Mouse (Mus musculus) left cerebral cortex, adult 11 months (tissue): ENCODE measurements around the gene Adamts20.
"Not testable (repeated sequence)": the region's sequence is repeated elsewhere in the genome, so short reads cannot be mapped to it uniquely, and the experiment has no call there.

Experiments used
- DNase-seq: peaks from one replicate; pipeline ENCODE4 v3.0.0; 2022; ENCODE audit warnings: low spot score

Adamts20 gene

DNA sequence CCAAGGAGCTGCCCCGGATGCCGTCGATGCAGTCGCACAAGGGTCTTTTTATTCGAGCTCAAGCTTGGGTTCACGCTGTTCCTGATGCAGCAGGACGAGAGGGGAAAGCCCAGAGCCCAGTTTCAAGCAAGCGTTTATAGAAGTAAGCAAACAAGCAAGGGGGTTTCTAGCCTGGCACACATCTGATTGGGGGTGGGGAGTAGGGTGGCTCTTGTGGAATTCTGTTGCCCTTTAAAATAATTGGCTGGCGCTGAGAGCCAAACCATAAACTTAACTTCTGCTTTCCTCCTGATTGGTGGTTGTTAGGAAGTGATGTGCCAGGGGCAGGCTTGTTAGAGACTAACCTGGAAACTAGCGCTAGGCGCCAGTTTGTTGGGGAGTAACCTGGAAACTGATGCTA is at the start of gene Adamts20:
Gene Adamts20, minus strand, starts transcription at position 101 of the 400 bp plus-strand sequence.
- DNase-seq = no peak

DNA sequence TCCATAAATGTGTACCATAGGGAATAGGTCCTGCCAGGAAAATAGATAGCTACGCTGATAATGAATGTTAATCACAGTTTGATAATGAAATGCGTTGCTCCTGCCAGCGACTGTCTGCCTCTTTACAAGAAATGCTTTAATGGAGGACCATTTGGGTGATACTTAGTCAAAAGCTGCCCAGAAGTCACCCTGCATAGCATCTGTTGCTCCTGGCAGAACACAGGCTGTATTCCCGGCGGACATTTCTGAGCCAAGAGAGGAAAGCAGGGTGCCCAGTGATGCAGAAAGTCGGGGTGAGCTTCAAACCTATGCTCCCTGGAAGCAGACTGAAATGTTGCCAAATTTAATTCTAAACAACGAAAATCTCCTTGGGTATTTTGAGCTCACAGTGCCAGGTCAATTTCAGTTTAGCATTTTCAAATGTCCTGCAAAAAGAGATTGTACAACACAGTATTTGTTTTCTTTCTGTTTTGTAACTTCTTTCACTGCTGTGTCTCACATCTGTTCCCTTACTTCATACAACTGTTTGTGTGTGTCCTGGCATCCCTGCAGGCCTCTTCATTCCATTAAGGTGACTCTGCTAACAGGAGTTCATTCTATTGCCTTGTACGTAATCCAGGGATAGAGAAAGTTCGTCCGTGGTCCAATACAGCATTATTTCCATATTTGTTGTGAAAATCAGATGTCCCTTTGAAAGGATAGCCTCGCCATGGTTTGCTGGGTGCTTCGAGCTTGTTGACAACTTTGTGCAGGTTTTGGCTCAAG is 38.4 kb upstream of the Adamts20 start:
- DNase-seq = no peak

DNA sequence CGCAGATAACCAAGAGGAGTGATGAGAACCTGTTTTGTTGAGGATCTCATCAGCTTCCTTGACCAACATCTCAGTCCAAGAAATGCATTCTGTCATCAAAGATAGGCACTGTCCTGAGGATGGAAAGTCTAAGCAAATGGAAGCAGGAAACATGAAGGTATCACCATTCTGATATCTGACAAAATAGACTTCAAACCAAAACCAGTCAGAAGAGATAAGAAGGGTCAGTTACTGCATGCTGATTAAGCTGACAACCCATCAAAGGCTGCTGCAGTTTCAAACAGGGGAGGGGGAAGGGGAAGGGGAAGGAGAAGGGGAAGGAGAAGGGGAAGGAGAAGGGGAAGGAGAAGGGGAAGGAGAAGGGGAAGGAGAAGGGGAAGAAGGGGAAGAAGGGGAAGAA is 34.0 kb upstream of the Adamts20 start:
- no peak for DNase-seq

DNA sequence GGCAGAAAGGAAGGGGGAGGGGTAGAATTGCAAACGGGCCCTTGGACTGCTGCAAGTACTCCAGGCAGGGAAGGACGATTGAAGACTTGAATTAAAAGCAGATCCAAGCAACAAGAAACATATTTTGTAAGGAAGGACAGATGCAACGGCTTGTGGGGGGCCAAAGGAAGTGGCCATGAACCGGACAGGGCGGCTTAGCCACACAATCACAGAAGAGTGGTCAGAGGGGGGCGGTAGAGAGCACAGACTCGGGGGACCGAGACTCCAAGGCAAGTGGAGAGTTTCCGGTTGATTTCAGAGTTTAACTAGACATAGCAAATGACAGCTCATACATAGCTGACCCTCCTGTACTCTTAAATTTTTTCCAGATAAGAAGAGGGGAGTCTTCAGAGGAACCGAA is 30.7 kb upstream of the Adamts20 start:
- no peak for DNase-seq

DNA sequence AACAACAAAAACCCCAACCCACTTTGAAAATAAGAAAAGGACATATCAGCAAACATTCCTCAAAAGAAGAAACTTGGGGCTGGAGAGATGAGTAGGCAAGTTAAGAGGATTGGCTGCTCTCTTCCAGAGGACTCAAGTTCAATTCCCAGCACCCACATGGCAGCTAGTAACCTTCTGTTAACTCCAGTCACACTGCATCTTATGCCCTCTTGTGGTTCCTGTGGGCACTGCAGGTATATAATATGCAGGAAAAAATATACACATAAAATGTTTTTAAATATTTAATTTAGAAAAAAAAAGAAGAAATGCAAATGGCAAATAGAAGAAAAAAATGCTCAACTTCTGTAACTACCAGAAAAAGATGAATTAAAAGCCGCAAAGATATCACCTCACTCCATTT is 29.2 kb upstream of the Adamts20 start:
- no peak for DNase-seq

DNA sequence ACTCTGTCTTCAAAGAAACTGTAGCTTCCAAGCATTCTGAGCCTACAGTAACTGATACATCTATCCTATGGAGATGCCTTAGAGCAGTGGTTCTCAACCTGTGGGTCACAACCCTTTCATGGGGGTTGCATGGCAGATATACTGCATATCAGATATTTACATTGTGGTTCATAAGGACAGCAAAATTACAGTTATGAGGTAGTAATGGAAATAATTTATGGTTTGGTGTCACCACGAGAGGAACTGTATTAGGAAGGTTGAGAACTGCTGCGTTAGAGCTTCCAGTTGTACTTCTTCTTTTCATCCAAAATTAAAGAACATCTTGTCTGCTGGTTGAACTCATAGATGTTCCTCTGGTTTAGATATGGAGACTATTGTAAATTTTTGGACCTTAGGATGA is 24.2 kb upstream of the Adamts20 start:
- DNase-seq = no peak

DNA sequence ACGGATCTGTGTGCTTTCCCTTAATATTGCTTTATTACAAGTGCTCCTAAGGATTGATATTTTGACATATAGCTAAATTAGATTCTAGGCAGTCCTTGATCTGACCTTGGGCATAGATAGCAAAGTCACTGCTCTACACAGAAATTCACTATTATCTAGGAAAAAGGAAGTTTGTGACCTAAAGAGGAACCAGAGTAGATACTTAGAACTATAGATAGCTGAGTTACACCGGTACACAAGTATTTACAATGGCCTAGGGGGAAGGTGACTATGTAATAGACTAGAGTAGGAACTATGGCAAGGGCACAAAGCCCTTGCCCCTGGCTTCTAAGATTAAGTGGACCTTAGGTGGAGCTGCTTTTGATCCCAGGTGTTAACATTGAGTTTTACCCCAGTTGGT is 22.8 kb upstream of the Adamts20 start:
- not testable (repeated sequence) for DNase-seq

DNA sequence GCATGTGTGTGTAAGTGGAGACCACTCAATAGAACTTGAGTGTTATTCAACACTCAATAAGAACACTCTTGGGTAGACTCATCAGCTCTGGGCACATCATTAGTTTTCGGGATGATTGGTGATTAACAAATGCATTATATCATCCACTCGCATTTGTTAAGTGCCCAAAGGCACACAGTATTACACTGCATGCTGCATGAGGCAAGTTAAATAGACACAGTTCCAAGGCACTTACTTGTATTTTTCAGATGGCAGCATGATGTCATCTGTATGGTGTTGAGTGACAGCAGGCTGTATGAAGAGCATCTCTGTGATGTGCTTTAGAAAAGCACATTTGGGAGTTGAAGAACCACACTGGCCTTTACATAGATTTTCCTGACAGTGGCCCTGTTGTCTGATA is 17.3 kb upstream of the Adamts20 start:
- no peak for DNase-seq

DNA sequence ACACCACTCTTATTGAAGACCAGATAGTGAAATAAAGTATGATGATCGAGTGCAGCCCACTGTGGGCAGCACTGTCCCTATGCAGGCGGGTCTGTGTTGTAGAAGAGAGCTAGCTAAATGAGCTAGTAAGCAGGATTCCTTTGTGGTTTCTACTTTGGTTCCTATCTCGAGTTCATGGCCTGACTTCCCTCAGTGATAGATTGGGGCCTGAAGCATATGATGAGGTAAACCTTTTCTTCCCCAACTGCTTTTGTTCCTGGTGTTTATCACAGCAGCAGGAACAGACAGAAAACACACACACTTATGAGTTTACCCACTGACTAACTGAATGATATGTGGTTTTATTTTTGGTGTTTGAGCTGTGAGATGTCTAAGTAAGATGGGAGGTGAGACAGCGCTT is 15.6 kb upstream of the Adamts20 start:
- no peak for DNase-seq

DNA sequence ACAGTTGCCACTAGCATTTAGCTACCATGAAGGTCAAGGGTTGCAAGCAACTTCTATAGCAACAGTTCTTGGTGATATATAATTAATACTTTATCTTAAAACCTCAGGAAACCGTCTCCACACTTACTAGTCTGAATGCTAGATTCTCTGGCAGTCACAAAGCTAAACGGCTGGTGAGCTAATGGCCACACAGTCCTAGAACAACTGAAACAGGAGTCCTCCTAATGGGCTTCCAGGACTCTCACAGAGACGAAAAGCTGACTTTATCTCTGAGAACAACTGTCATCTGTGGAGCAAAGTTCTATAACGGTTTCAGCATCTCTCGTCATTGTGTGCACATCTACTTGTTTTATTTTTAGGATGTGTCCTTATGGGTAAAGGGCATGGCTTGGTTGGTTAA is 15.0 kb upstream of the Adamts20 start:
- no peak for DNase-seq

DNA sequence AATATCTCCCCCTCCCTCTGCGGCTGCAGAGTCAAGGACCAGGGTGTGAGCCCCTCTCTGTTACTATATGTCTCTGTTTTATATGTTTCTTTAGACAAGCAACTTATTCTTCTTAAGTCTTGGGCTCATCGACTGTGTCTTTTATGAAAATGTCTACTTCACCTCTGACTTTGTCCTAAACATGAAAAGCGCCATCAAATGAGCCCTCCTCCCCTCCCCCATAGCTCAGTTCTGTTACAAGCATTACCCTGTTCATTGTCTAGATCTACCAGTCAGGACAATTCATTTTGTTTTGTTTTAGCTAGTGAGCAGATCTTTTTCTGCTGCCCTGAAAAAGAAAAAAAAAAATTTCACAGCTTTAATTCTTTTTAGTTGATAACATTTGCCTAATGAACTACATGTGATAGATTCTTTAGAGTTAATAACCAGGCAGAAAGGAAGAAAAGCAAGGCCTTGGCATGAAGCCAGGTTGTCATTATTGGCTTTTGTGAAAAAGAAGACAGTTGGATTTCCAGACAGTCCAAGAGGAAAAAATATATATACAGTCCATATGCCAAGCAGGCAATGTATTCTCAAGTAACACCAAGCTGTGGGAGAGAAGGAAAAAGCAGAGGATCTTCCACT is 14.4 kb upstream of the Adamts20 start:
- no peak for DNase-seq

DNA sequence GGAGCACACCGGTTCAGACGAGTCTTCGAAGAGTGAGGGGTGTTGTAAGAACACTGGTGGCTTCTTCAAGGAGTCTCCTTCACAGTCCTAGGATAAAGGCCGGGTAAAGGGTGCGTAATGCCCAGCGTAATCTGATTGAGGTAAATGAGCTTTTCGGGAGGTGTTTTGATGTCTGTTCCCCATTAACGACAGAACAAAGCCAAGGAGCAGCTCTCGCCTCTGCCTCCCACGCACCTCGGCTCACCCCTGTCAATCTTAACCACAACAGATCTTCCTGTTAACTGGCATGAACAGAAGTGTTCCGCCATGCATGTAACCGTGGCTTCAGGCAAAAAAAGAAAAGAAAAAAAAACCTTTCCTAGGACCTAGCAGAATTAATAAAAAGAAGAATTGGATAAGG is 13.5 kb upstream of the Adamts20 start:
- DNase-seq = no peak

DNA sequence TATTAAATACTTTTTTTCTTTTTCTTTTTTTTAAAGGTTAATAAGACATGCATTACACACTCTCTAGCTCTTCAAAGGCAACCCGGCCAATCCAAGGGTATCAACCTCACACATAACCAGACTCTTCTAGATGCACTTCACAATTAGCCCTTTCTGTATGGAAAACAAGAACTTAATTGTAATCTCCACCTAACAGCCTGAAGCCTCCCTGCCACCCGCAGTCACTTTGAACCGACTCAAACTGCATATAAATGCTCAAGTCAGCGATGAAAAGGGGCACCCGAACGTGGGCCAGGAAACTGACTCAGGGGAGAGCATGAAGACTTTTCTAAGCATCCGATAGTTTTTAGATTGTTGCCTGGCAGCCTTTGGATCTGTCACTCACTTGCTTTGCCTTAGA is 12.1 kb upstream of the Adamts20 start:
- no peak for DNase-seq

DNA sequence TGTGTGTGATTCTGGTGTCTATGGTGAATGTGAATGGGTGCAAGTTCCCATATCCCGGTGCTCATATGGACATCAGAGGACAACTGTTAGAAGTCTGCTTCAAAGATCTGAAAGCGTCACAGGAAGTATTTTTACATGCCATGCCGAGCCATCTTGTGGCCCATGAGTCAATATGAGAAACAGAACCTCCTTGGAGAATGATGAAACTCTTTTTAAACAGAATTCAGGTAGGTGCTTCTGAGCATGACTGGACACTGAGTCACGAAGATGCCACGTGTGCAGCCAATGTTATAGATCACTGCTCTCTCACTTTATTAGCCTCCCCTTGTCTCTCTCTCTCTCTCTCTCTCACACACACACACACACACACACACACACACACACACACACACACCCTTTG is 10.8 kb upstream of the Adamts20 start:
- DNase-seq = no peak

DNA sequence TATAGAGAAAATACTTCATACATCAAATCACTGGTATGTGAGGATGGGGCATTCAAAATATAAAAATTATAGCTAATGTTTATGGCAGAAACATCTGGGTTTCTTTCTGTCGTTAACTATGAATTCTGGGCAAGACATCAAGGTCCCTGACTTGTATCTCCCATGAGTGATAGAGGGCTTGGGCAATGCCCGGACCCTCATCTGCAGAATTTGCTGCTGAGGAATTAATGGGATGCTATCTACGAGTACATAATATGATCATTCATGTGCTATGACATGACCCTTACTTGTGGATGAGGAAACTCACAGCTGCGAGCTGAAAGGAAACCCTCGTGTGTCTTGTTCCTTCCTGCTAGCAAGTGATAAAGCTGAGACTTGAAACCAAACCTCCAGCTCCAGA is 5.1 kb upstream of the Adamts20 start:
- DNase-seq = no peak

DNA sequence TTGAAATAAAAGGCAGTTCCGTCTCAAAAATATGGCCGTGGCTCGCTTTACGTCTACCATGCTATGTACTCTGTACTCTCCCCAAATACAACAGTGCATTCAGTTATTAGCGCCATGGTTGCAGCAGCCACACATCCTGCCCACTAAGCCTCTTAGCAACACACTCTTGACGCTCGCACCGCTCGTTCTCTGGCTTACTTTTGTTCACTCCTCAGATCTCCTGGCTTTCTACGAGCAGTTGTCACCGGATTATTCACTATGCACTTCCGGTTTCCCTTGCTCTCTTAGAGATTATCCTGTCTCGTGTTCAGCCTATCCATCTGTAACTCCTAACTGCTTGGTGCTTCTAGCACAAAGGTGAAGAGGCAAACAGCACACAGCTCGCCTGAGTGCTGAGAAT is 337 bp downstream of the Adamts20 start:
- DNase-seq = no peak

DNA sequence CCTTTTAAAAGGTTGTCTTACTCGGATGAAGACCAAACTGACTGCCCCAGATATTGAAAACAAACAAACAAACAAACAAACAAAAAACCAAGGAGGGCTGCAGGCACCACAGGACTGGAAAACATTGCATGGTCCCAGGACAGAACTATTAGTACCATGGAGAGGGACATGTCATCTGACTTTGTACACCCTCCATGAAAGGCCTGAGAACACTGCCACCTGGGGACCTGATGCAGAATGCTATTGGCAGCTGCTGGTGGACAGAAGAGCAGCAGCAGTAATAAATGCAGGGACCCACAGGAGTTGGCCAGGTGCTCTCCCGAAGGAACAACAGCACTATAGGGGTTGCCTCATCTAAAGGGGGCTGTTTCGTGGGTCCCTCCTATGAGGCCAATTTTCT is 2.0 kb downstream of the Adamts20 start:
- DNase-seq = no peak

DNA sequence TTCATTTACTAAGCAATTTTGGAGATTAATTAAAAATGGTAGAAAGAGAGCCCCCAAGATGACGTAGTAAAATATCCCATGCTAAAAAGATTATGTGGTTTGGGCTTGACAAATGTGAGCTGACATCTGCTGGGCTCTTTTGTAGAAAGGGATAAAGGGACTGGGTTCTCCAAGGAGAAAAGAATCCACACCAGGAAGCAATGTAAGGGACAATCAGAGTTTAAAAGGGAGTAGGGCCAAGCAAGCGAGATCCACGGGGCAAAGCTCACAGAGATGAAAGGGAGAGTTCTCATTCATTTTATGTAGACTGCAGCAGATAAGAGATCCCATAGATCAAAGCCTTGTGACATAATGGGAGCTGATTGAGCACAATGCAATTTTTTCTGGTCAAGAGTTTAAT is 3.0 kb downstream of the Adamts20 start:
- no peak for DNase-seq

DNA sequence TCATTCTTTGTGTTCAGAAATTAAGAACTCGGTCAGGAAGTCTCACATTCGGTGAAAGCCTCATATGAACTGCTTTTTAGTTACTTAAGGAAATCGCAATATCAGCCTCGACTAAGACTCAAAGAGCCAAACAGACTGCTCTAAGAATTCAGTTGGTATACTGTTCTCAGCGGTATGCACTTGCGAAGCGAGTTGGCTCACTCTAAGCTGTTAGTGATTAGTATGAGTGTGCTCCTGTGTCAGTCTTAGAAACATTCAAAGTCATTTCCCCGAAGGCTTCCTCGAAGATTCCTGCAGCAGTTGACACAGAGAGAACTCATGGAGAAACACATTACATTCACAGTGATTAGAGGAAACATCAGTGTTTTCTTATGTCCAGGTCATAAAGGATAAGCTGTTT is 4.1 kb downstream of the Adamts20 start:
- DNase-seq = no peak

DNA sequence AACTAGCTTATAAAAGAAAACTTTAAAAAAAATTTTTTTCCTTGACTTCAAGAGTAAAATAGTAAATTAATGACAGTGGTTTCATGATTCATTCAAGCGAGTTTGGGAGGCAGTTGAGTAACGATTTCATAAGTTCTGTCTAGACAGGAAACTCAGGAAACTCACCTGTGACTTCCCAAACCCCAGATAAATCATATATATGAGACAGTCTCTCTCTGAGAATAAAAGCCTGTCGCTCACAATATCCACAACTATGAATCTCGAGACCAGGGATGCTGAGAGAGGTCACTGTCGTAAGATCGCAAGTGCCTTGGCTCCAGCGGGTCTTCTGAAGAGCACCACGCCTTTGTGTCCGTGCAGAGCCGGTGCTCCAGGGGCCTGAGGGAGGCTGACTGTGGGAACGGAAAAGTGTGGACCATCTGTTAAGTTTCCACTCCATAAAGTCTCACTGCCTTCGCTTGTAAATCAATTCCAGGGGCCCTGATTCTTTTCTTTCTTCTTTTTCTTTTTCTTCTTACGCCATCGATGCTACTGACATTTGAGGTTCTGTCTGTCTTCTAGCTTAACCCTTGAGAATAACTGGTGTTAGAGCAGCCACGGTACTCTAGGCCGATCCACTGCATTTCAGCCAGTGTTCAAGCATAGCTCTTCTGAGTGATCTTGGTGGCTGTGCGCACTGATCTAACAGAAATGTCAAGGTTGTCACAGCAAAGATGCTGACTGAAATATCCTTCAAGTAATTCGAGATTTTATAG is 7.4 kb downstream of the Adamts20 start:
- DNase-seq = no peak

DNA sequence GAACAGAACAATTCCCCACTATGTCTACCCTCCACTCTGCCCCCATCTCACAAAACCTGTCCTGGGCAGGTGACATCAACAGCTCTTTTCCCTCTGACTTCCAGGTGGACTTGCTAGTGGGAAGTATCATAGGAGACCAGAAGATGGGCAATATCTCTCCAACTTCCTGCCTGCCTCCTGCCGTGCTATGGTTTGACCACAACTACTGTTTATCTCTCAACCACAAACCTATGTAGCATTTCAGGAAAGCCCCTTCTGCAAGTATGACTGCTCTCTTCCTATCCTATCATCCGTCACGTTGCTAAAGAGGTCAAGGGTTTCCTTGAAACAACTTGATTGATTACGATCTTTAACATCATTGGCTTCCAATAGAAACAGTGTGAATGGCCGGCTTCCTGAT is 12.4 kb downstream of the Adamts20 start:
- DNase-seq = no peak

DNA sequence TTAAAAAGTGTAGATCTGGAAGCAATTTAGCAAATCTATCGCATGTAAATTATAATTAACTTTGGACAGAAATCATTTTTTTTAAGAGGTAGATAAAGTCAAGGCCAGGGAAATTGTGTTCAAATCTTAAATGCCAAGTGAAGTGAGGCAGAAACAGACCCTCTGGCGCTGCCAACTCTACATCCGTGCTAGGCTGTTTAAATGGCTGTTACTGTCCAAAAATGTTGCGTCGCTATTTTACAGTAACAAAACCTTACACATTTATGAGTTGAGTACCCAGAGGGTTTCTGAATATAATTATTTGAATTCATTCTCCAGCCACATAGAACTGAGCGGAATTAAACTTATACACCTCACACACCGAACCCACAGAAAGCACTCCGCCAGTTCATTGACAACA is 13.6 kb downstream of the Adamts20 start:
- DNase-seq = no peak

DNA sequence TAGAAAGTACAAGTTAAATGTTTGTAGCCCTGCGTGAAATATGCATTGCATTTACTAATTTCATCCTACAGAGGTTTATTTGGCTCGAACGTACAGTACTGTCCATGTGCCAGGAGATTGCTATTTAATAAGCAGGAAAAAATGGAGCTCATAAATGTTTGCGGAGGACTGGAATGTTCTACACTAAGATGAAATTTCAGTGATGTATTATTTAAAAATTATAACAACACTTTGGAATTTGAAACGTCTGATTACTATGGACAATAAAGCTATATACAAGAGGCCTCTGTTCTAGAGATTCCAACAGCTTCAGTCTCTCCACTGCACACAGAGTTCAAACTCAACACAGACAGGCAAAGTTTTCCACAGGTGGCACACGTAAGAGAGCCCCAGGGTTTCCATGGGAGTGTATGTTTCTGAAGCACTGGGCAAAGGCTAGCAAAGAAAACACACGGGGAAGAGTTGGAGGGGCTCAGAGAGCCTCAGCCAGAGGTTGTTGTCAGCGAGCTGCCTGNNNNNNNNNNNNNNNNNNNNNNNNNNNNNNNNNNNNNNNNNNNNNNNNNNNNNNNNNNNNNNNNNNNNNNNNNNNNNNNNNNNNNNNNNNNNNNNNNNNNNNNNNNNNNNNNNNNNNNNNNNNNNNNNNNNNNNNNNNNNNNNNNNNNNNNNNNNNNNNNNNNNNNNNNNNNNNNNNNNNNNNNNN is 20.6 kb downstream of the Adamts20 start:
- no peak for DNase-seq
